Mouse (Mus musculus): Measurements from ENCODE around the gene Shisal2a. TPM values are rescaled to one million over a fixed set of nuclear protein-coding genes. Genes with fewer than 3 reads are reported as not detected.

Shisal2a gene
- polyA plus RNA-seq, 1 experiment from 2014 or later, result 1.1 TPM

DNA sequence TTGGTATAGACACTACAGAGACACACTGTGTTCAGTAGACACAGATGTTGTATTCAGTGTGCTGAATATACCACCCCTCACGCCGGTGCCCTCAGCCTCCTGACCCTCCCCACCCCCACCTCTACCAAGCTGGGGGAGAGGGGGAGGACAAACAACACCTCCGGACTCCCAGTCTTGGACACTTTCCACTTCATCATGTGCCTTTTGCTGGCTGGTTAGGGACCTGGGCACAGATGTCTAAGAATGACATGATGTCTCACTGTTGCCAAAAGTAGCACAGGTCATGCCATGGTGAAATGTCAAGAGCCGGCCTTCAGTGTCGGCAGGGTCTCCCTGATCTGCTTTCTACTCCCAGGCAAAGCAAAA is 19.1 kb downstream of the Shisal2a start:
- ATAC-seq, result peak; percentile 6; the same call in 1 of the 2 replicates
- no peak overlapping the region for H3K4me2 ChIP-seq (replicated peaks; ENCODE audit: low read depth, low read length)
- 31% methylated on average over 5 of the region's 5 CpGs for WGBS

DNA sequence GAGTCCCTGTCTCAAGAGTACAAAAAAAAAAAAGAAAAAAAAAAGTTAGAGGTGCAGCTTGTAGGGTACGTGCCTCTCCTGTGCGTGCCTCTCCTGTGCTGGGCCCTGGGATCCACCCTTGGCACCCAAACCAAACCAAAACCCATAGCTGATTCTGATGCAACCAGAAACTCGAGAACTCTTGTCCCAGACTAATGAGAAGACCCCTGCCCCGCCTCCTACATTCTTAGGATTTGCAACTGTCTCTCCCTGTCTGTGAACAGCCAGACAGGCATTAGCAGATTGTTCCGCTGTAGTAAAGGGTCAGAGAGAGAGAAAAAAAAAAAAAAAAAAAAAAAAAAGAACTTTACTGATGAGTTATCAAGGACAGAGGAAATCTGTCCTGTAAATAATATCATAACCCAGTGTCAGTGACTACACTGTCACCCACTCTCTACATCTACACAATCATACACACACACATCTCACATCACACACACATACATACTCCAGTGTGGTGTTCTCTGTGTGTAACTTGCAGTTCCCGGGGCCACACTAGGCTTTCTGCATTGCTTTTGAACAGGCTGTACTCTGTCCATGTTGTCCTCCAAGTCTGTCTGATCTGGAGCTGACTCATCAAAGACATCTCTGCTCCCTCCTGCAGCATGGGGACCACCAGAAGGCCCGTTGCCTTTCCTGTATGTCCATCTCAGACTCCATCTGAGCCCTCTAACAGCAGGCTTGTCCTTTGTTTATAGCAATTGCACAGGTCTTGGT is 19.6 kb downstream of the Shisal2a start:
- DNase-seq (ENCODE audit: low spot score) (peak; percentile 86), ATAC-seq (peak; percentile 79)
- 0 out of 2 replicates have a peak, but pooled peaks have one; percentile 9 for TF ChIP-seq EP300 (IDR thresholded peaks at IDR 0.05)
- no peak for TF ChIP-seq CTCF (IDR thresholded peaks at IDR 0.05)
- H3K27ac ChIP-seq (ENCODE audit: low read length), result peak overlapping the region; percentile 60
- H3K4me3 ChIP-seq (ENCODE audit: low read depth, low read length), result no peak overlapping the region
- no peak overlapping the region for H3K9ac ChIP-seq (replicated peaks; ENCODE audit: low read depth)
- no peaks in the 10 kb centered on the region for H3K9me3 ChIP-seq (ENCODE audit: low read length)
- WGBS, result 25% methylated on average over 7 of the region's 7 CpGs
- no peaks in the 10 kb centered on the region for H3K36me3 ChIP-seq (ENCODE audit: insufficient read depth, low read length)
- no peaks in the 10 kb centered on the region for H3K27me3 ChIP-seq (replicated peaks; ENCODE audit: insufficient read depth, low read length)
- H3K4me2 ChIP-seq (replicated peaks; ENCODE audit: low read depth, low read length), result 0 out of 2 replicates have a peak overlapping the region, but pooled peaks have one; percentile 12
- H3K4me1 ChIP-seq (ENCODE audit: insufficient read depth, low read depth, low read length), result peaks cover 8% of the 10 kb centered on the region; the same call in 1 of the 2 replicates

More for the DNA sequence above, 19.1 kb downstream of the Shisal2a start:
- no peak for DNase-seq (ENCODE audit: low spot score)
- Histone ChIP-seq H3K9me3 (ENCODE audit: low read length) (no peaks in the 10 kb centered on the region), H3K4me1 (ENCODE audit: insufficient read depth, low read depth, low read length) (peaks cover 8% of the 10 kb centered on the region; the same call in 1 of the 2 replicates), H3K4me3 (ENCODE audit: low read depth, low read length) (no peak overlapping the region), H3K27me3 (replicated peaks; ENCODE audit: insufficient read depth, low read length) (no peaks in the 10 kb centered on the region), H3K36me3 (ENCODE audit: insufficient read depth, low read length) (no peaks in the 10 kb centered on the region), H3K27ac (ENCODE audit: low read length) (no peak overlapping the region), H3K9ac (replicated peaks; ENCODE audit: low read depth) (no peak overlapping the region)
- TF ChIP-seq CTCF (IDR thresholded peaks at IDR 0.05), result no peak
- TF ChIP-seq EP300 (IDR thresholded peaks at IDR 0.05), result no peak

DNA sequence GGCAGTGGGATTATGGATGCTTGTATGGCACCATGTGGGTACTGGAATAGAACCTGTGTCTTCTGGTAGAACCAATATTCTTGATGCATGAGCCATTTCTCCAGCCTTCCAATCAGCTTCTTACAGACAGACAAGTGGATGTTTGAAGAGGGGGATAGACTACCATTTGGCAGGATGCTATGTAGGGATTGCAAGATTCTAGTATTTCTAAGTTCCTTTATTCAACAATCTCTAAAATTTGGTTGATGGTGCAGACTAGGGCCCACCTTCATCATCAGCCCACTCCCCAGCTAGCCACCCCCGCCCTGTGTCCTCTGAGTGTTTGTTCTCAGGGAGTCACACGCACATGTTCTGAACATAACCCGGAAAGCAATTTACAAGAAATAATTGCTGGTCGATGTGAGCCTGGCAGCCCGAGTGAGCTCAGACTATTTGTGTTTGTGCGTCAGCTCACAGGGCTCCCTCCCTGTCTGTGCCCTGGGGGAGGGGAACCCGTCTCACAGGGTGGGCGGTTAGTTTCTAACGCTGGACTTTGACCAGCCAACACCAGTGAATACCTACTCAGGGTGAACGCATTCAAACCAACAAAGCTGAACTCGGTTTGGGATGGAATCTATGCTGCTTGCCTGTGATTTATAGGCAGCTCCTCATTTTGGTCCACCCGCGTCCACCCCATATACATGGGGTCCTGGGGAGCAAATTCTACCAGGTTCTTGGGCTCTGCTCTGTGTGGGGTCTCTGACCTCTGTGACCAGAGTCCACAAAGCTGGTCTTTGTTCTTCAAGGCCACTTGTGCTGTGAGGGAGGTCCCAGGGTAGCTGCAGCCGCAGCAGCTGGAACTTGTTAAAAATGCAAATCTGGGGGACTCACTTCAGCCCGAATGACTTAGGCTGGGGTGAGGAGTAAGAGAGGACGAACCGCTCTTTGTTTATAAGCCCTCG is 20.6 kb downstream of the Shisal2a start:
- ATAC-seq (peak; percentile 34), DNase-seq (ENCODE audit: low spot score) (peak; percentile 34)
- 11% methylated on average over 18 of the region's 18 CpGs for WGBS

DNA sequence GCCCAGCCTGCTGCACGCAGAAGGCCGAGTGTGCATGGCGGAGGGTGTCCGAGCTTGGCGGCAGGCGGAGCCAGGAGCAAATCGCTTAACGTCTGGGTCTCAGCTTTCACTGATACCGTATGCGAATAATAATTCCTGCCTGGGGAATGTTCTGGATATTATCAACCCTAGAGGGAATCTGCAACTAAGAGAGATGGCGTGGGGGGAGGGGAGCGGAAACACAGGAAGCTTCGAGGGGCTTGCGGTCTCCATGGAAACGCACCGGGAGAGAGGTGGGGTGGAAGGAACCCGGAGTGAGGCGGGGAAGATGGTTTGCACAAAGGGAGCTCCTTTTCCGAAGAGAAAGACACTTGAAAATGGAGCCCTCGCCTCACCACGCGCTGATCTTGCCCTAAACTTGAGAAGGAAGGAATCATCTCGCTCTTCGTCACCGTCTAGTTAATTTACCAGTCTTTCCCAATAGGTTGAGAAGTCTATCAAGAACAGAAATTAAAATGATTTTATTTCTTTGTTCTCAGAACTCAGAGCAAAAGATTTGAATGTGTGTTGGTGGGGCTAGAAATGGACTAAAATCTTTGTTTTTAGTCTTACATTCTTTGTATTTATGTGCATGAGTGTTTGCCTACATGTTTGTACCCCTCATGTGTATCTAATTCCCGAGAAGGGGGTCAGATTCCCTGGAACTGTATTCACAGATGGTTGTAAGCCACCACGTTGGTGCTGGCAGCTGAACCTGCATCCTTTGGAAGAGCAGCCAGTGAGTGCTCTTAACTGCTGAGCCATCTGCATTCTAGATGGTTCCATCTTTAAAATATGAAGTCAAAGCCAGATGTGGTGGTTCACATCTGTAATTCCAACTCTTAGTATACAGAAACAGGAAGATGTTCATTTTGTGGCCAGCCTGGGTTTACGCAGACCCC is 22.8 kb downstream of the Shisal2a start:
- H3K9me3 ChIP-seq (ENCODE audit: low read length), result no peaks in the 10 kb centered on the region
- DNase-seq (ENCODE audit: low spot score) (peak; percentile 75), ATAC-seq (peak; percentile 15; the same call in 1 of the 2 replicates)
- H3K27ac ChIP-seq (ENCODE audit: low read length), result no peak overlapping the region
- WGBS, result 9% methylated on average over 28 of the region's 28 CpGs
- peak overlapping the region; percentile 49 for H3K4me2 ChIP-seq (replicated peaks; ENCODE audit: low read depth, low read length)
- peak overlapping the region; percentile 10; the same call in 1 of the 2 replicates for H3K4me3 ChIP-seq (ENCODE audit: low read depth, low read length)
- TF ChIP-seq CTCF (IDR thresholded peaks at IDR 0.05), result peak; percentile 15; the same call in 1 of the 2 replicates
- no peak for TF ChIP-seq EP300 (IDR thresholded peaks at IDR 0.05)
- H3K9ac ChIP-seq (replicated peaks; ENCODE audit: low read depth), result no peak overlapping the region
- peaks cover 8% of the 10 kb centered on the region; the same call in 1 of the 2 replicates for H3K4me1 ChIP-seq (ENCODE audit: insufficient read depth, low read depth, low read length)
- no peaks in the 10 kb centered on the region for H3K36me3 ChIP-seq (ENCODE audit: insufficient read depth, low read length)
- H3K27me3 ChIP-seq (replicated peaks; ENCODE audit: insufficient read depth, low read length), result no peaks in the 10 kb centered on the region

More for the DNA sequence above, 20.6 kb downstream of the Shisal2a start:
- H3K27ac ChIP-seq (ENCODE audit: low read length), result peak overlapping the region; percentile 60
- H3K36me3 ChIP-seq (ENCODE audit: insufficient read depth, low read length), result no peaks in the 10 kb centered on the region
- H3K27me3 ChIP-seq (replicated peaks; ENCODE audit: insufficient read depth, low read length), result no peaks in the 10 kb centered on the region
- H3K9ac ChIP-seq (replicated peaks; ENCODE audit: low read depth), result no peak overlapping the region
- H3K4me2 ChIP-seq (replicated peaks; ENCODE audit: low read depth, low read length), result 0 out of 2 replicates have a peak overlapping the region, but pooled peaks have one; percentile 12
- TF ChIP-seq CTCF (IDR thresholded peaks at IDR 0.05) (no peak), EP300 (IDR thresholded peaks at IDR 0.05) (no peak)
- no peak overlapping the region for H3K4me3 ChIP-seq (ENCODE audit: low read depth, low read length)
- peaks cover 8% of the 10 kb centered on the region; the same call in 1 of the 2 replicates for H3K4me1 ChIP-seq (ENCODE audit: insufficient read depth, low read depth, low read length)
- H3K9me3 ChIP-seq (ENCODE audit: low read length), result no peaks in the 10 kb centered on the region

DNA sequence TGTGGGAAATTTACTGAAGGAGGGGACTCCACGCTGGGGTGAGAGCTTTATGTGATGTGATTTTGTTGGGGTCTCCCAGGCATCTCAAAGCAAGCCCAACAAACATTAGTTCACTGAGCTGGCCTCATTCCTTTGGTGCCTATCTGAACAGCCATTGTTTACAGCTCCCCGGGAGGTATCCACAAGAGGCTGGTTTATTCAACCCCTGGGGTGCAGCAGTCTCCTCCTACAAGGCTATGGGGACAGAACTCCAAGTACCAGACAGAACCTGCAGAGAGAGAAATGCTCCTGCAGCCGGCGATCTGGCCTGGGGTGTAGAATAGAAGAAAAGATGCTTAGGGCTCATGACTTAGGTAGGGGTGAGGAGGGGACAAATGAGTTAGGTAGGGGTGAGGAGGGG is 24.7 kb downstream of the Shisal2a start:
- Histone ChIP-seq H3K9me3 (ENCODE audit: low read length) (no peaks in the 10 kb centered on the region), H3K36me3 (ENCODE audit: insufficient read depth, low read length) (no peaks in the 10 kb centered on the region), H3K27me3 (replicated peaks; ENCODE audit: insufficient read depth, low read length) (no peaks in the 10 kb centered on the region), H3K27ac (ENCODE audit: low read length) (no peak overlapping the region), H3K9ac (replicated peaks; ENCODE audit: low read depth) (no peak overlapping the region), H3K4me2 (replicated peaks; ENCODE audit: low read depth, low read length) (no peak overlapping the region), H3K4me3 (ENCODE audit: low read depth, low read length) (no peak overlapping the region), H3K4me1 (ENCODE audit: insufficient read depth, low read depth, low read length) (peaks cover 8% of the 10 kb centered on the region; the same call in 1 of the 2 replicates)
- ATAC-seq, result no peak
- TF ChIP-seq CTCF (IDR thresholded peaks at IDR 0.05), result no peak
- no peak for TF ChIP-seq EP300 (IDR thresholded peaks at IDR 0.05)
- WGBS, result 46% methylated on average over 4 of the region's 4 CpGs
- DNase-seq (ENCODE audit: low spot score), result no peak

Measured in lung, postnatal 0 days (tissue).